Mouse (Mus musculus) right cerebral cortex, adult 18-20 months (tissue): ENCODE results near the gene Ankrd37.

Source experiments
- DNase-seq: peaks from one replicate; pipeline ENCODE4 v3.0.0; 2022; ENCODE audit warnings: mixed read lengths

Ankrd37 gene

GRCm38 (mm10) chr8:45973988-45974505, 31.5 kb downstream of the Ankrd37 start:
- no peak for DNase-seq

GRCm38 (mm10) chr8:45970894-45971293, 34.6 kb downstream of the Ankrd37 start:
- no peak for DNase-seq

GRCm38 (mm10) chr8:45950622-45951021, 54.9 kb downstream of the Ankrd37 start:
- DNase-seq: no peak
